In the genomic region with DNA sequence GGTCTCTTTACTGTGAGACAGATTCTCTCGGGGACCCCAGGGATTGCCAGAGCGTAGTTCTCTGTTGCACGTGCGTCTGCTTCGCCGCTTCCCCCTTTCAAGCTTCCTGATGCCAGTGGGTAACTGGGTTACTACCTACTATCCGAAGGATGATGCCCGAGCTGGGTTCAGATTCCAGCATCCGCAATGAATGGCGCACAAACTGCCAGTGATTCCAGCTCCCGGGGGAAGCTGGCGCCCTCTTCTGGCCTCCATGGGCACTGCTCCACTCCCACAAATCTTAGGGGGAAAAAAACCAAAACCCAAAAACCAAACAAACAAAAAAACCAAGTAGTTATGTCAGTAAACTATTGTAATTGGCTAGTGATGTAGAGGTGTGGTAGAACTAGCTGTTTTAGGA, we compare ENCODE assay signal across 9 mouse cellular contexts. TPM values are rescaled to one million over a fixed set of nuclear protein-coding genes. Genes with fewer than 3 reads are reported as not detected.
DNase-seq lines count a peak whose midpoint lies in the region; ATAC-seq lines count a peak whose summit lies in the region.
"Had no signal": no experiment of that assay in that cellular context is flagged by ENCODE, and none has a peak within 500 bp of the region (broad histone marks: within the 10 kb centered on the region; RNA-seq: fewer than 3 reads in every experiment).

No protein-coding gene starts in this region.

- DNase-seq in hindbrain, embryonic 10.5 days (ENCODE audit: low spot score): peak; percentile 22
- DNase-seq in right cerebral cortex, postnatal 14 days: peak; percentile 60
- DNase-seq in right cerebral cortex, postnatal 10 days (ENCODE audit: low spot score in 2 of 2): no peak
- peak; percentile 20 to 51 for DNase-seq in cerebellum, postnatal 25 days
- DNase-seq in retina, embryonic 14.5 days (ENCODE audit: low spot score): peak; percentile 31
- DNase-seq in urinary bladder, postnatal 10 days (ENCODE audit: low spot score): no peak

- ATAC-seq in hindbrain, embryonic 13.5 days (ENCODE audit: low FRiP score): no peak
- no peak for ATAC-seq in inflammation-experienced regulatory T-cells, adult 6 months

- H3K4me1 ChIP-seq in hindbrain, embryonic 10.5 days (replicated peaks): no peaks in the 10 kb centered on the region; the same call in 1 of the 2 replicates
- H3K4me1 ChIP-seq in hindbrain, embryonic 13.5 days (replicated peaks): no peaks in the 10 kb centered on the region

- H3K9ac ChIP-seq in hindbrain, embryonic 13.5 days: no peak overlapping the region

- no peaks in the 10 kb centered on the region for H3K27me3 ChIP-seq in hindbrain, embryonic 10.5 days (ENCODE audit: insufficient read depth, poor library complexity, severe bottlenecking)
- no peaks in the 10 kb centered on the region for H3K27me3 ChIP-seq in hindbrain, embryonic 13.5 days

- no peak overlapping the region for H3K4me2 ChIP-seq in hindbrain, embryonic 13.5 days

- H3K36me3 ChIP-seq in hindbrain, embryonic 10.5 days: no peaks in the 10 kb centered on the region
- no peaks in the 10 kb centered on the region for H3K36me3 ChIP-seq in hindbrain, embryonic 13.5 days

- 20% methylated on average over 12 of the region's 12 CpGs for WGBS in hindbrain, embryonic 10.5 days
- WGBS in hindbrain, embryonic 13.5 days: 34% methylated on average over 12 of the region's 12 CpGs

- no peaks in the 10 kb centered on the region for H3K9me3 ChIP-seq in hindbrain, embryonic 10.5 days
- H3K9me3 ChIP-seq in hindbrain, embryonic 13.5 days: no peaks in the 10 kb centered on the region

- H3K27ac ChIP-seq in hindbrain, embryonic 10.5 days: no peak overlapping the region
- H3K27ac ChIP-seq in hindbrain, embryonic 13.5 days: no peak overlapping the region
- H3K27ac ChIP-seq: macrophage had no signal

- H3K4me3 ChIP-seq in hindbrain, embryonic 10.5 days: 0 out of 2 replicates have a peak overlapping the region, but pooled peaks have one; percentile 18
- no peak overlapping the region for H3K4me3 ChIP-seq in hindbrain, embryonic 13.5 days

RNA-seq across cellular contexts. Expression of gene Mobp, which starts 53.2 kb away (rescaled TPM):
- polyA plus RNA-seq in hindbrain, embryonic 10.5 days (2016; fragmentation: Nextera tagmentation; extraction: Ambion mirVana): 0.22 and 0.26 TPM in 2 replicates
- polyA plus RNA-seq in hindbrain, embryonic 13.5 days (2015; fragmentation: Nextera tagmentation; extraction: Ambion mirVana): not detected in 2 replicates
- under 1 TPM in 1 of 3 experiments, not detected in 2; 0.21 TPM for polyA plus RNA-seq in inflammation-experienced regulatory T-cells, adult 6 months (2017; shearing (Covaris generic))
- polyA plus RNA-seq: macrophage had no signal

Comparison
In these comparisons a context has a peak if more than half of its experiments do, and no peak if none do; other contexts are left out.
1. DNase-seq: peak in hindbrain, embryonic 10.5 days (single experiment), right cerebral cortex, postnatal 14 days (single experiment), cerebellum, postnatal 25 days (2 of 2) and retina, embryonic 14.5 days (single experiment); none in right cerebral cortex, postnatal 10 days (0 of 2) and urinary bladder, postnatal 10 days (single experiment).